Mouse (Mus musculus): ENCODE data around the gene Atxn7l3b. TPM values are rescaled to one million over a fixed set of nuclear protein-coding genes. Genes with fewer than 3 reads are reported as not detected.

Gene Atxn7l3b
- total RNA-seq, 2 experiments from 2014 or later: 297 to 302 TPM

DNA sequence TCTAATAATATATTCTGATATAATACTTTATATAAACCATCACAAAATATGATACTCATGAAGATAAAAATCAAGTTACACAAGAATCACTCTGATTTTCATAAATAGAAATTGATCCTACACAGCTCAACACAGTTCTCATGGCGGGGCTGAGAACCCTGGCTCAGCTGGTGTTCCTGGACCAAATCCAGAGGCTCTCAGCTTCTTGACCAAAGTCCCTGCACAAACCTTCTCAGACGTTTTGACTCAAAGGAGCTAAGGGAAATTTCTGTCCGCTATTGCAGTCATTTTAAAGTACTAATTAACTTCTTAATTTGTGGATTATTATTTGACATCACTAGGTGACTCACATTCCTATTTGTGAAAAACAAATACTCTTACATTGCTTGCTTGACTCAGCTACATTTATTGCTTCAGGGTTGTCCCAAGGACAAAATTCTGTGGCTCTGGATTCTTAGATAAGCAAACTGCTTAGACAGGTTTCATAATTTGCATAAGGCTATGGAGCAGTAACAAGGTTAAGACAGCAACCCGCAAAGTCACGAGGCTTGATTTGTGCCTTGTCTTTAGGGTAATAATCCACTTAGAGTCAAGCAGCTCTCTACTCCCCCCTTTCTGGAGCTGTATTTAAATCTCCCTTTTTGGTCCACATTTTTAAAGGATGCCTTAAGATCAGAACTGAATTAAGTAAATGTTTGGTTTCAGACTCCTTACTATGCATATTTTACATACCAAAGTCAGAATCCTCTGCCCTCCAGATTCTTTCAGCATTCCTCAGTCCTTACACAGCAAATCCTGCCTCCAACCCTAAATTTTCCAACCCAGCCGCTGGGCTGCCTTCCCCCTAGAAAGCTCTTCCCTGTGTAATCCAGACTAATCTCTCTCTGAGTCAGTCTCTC is 45.8 kb downstream of the Atxn7l3b start:
- no peak for DNase-seq (ENCODE audit: extremely low spot score in 1 of 2, low spot score in 2 of 2)
- intact Hi-C loops (cut with DNase I): no loop called here

- no peak for DNase-seq (ENCODE audit: extremely low spot score in 1 of 2, low spot score in 2 of 2)
- intact Hi-C loops (cut with DNase I): no loop called here
These were observed 46.7 kb downstream of the Atxn7l3b start for GRCm38 (mm10) chr10:112882149-112882548.

- no peak for DNase-seq (ENCODE audit: extremely low spot score in 1 of 2, low spot score in 2 of 2)
- intact Hi-C loops (cut with DNase I): no loop called here
These were observed 52.0 kb downstream of the Atxn7l3b start for GRCm38 (mm10) chr10:112876655-112877393.

Measured in left cerebral cortex, postnatal 10 days (tissue).